Mouse (Mus musculus): ENCODE results near the gene Smarca5. TPM values are rescaled to one million over a fixed set of nuclear protein-coding genes. Genes with fewer than 3 reads are reported as not detected.
"Not testable (repeated sequence)": the region's sequence is repeated elsewhere in the genome, so short reads cannot be mapped to it uniquely, and the experiment has no call there.

Smarca5 gene
- polyA plus RNA-seq (2016; fragmentation: Nextera tagmentation; extraction: Ambion mirVana), result 106 and 107 TPM in 2 replicates

DNA sequence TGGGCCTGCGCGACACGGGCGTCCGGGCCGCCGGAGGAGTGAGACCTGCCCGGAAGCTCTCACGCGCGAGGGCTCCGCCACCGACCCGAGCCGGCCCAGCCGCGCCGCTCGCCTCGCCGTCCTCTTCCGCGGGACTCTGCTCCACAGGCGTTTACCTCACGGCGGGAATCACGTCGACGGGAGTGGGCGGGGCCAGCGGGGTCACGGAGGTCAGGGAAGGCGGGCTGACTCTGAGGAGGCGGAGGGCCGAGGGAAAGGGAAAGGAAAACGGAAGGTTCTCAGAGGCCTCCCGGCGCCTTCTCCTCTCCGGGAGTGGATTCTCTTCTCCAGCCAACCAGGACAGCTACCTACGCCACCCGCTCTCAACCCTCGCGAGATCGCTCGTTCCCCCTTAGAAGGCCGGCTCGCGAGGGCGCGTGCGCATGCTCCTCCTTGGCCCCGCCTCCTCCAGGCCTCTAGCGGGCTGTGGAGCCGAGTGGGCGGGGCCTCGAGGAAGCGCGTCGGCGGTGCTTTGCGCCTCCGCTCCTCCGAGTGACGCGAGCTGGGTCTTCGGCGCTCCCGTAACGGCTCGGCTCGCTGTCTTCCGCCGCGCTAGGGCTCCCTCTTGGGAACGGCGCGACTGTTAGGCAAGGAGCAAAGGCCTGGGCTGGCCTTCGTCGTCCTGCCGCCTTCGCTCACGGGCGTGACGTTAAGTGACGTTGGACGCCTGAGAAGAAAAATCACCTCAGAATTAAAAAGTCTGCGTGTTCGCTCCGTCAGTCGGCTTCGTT lies at the start of gene Smarca5:
TSS of gene Smarca5 (minus strand) at position 343 of the 770 bp plus-strand sequence.
- peak; percentile 91 for DNase-seq (ENCODE audit: low spot score)
- Histone ChIP-seq H3K36me3 (replicated peaks) (peaks cover 21% of the 10 kb centered on the region), H3K4me3 (peak within 1 kb of the TSS; percentile 87), H3K27ac (replicated peaks) (peak within 1 kb of the TSS; percentile 97)
- not testable (repeated sequence) for H3K9me3 ChIP-seq; H3K4me1 ChIP-seq; H3K27me3 ChIP-seq (replicated peaks; ENCODE audit: low read depth, poor library complexity, severe bottlenecking)
- 1% methylated on average over 91 of the region's 91 CpGs for WGBS

DNA sequence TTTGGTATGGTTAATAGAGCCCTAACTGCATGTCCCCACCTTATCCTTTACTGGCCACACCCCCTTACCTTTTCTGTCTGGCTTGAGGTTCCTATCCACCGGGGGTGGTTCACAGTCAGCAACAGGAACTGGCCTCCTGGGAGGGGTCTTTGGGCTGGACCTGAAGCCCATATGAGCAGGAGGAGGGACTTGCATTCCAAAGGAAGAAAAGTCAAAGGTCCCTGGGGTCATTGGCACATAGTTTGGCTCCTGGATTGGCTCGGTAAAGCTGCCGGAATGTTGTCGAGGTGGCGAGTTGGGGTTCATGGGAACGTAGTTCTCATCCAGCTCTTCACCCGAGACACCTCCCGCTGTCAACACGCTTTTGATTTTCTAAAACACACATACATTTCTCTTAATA lies 45.3 kb upstream of the Smarca5 start:
- H3K36me3 ChIP-seq (replicated peaks), result peaks cover 58% of the 10 kb centered on the region
- DNase-seq (ENCODE audit: low spot score), result no peak
- H3K4me1 ChIP-seq, result no peaks in the 10 kb centered on the region
- WGBS, result 89% methylated on average over 9 of the region's 9 CpGs
- no peaks in the 10 kb centered on the region for H3K27me3 ChIP-seq (replicated peaks; ENCODE audit: low read depth, poor library complexity, severe bottlenecking)
- no peak overlapping the region for H3K4me3 ChIP-seq
- H3K27ac ChIP-seq (replicated peaks), result no peak overlapping the region
- H3K9me3 ChIP-seq, result no peaks in the 10 kb centered on the region

DNA sequence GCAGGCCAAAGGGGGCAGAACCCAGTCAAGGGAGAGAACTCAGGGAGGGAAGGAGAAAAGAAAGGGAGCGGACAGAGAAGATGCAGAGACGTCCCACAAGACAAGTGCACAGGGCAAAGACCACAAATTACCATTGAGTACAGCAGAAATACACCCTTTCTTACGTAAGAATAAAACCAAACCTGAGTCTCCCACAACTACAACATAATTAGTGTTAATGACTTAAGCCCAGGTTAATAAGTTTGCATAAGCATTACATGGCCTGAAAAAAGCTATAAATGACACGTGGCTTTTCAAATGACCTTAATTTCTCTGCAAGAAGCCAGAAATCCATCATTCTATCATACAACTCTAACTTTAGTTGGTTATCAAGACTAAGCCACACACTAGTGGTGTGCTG lies 44.0 kb upstream of the Smarca5 start:
- Histone ChIP-seq H3K9me3 (no peaks in the 10 kb centered on the region), H3K27me3 (replicated peaks; ENCODE audit: low read depth, poor library complexity, severe bottlenecking) (no peaks in the 10 kb centered on the region), H3K36me3 (replicated peaks) (peaks cover 62% of the 10 kb centered on the region), H3K4me3 (no peak overlapping the region), H3K27ac (replicated peaks) (no peak overlapping the region), H3K4me1 (no peaks in the 10 kb centered on the region)
- no peak for DNase-seq (ENCODE audit: low spot score)
- whole genome bisulfite sequencing, result 83% methylated on average over 4 of the region's 4 CpGs

DNA sequence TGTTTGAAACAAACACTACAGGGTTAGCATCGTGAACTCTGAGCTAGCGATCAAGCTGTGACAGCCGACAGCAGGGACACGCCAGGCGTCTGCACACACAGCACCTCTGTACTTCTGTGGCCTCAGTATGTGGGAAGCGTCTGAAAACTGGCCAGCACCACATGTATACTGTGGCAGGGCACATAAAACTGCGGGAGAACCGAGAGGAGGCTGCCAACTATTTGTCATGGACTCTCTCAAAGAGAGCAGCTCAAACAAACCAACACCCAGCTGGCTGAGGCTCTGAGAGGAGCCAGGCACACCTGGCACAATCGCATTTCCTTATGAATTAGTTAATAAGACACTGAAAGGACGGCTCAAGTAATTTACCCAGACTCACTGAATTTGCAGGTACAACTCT lies 42.0 kb upstream of the Smarca5 start:
- no peaks in the 10 kb centered on the region for H3K27me3 ChIP-seq (replicated peaks; ENCODE audit: low read depth, poor library complexity, severe bottlenecking)
- H3K4me1 ChIP-seq, result no peaks in the 10 kb centered on the region
- H3K4me3 ChIP-seq, result no peak overlapping the region
- no peak for DNase-seq (ENCODE audit: low spot score)
- no peaks in the 10 kb centered on the region for H3K9me3 ChIP-seq
- 83% methylated on average over 10 of the region's 10 CpGs for WGBS
- no peak overlapping the region for H3K27ac ChIP-seq (replicated peaks)
- H3K36me3 ChIP-seq (replicated peaks), result peaks cover 75% of the 10 kb centered on the region

DNA sequence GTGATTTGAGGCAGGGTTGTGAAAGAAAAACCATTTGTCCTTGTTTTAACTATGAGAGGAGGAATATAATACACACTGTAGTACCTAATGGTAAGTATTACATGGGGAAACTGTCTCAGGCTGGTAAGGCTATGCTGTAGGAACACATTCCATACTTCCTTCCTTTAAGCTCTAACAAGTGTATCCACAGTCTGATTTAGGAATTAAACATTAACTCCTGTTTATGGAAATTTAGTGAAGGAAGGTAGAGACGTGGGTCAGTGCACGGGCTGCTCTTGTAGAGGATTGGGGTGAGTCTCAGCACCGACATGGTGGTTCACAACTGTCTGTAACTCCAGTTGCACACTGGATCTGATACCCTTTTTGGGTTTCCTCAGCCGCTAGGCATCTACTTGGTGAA lies 41.0 kb upstream of the Smarca5 start:
- H3K9me3 ChIP-seq, result no peaks in the 10 kb centered on the region
- H3K27ac ChIP-seq (replicated peaks), result no peak overlapping the region
- H3K27me3 ChIP-seq (replicated peaks; ENCODE audit: low read depth, poor library complexity, severe bottlenecking), result no peaks in the 10 kb centered on the region
- H3K4me3 ChIP-seq, result no peak overlapping the region
- peaks cover 71% of the 10 kb centered on the region for H3K36me3 ChIP-seq (replicated peaks)
- WGBS, result 92% methylated on average over 4 of the region's 4 CpGs
- no peak for DNase-seq (ENCODE audit: low spot score)
- no peaks in the 10 kb centered on the region for H3K4me1 ChIP-seq

DNA sequence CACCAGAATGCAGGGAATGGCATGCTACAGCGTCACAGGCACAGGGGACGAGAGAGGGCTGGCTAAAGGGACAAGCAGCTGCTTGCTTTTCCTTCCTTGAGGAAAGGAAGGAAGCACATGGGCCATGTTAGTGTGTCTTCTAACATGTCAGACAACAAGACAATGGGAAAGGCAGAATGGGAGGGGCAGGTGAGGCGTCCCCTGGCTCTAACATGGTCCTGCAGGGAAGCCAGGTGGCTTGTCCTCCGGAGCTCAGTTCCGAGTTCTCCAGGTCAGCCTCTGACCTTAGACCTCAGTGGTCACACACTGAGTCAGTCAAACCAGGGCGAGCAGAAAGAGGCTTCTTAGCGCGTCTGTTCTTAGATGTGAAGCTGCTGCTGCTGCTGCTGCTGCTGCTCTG lies 37.1 kb upstream of the Smarca5 start:
- DNase-seq (ENCODE audit: low spot score), result no peak
- WGBS, result 63% methylated on average over 8 of the region's 8 CpGs
- Histone ChIP-seq H3K4me3 (no peak overlapping the region), H3K4me1 (no peaks in the 10 kb centered on the region), H3K9me3 (no peaks in the 10 kb centered on the region), H3K36me3 (replicated peaks) (peaks cover 58% of the 10 kb centered on the region), H3K27ac (replicated peaks) (no peak overlapping the region), H3K27me3 (replicated peaks; ENCODE audit: low read depth, poor library complexity, severe bottlenecking) (no peaks in the 10 kb centered on the region)

DNA sequence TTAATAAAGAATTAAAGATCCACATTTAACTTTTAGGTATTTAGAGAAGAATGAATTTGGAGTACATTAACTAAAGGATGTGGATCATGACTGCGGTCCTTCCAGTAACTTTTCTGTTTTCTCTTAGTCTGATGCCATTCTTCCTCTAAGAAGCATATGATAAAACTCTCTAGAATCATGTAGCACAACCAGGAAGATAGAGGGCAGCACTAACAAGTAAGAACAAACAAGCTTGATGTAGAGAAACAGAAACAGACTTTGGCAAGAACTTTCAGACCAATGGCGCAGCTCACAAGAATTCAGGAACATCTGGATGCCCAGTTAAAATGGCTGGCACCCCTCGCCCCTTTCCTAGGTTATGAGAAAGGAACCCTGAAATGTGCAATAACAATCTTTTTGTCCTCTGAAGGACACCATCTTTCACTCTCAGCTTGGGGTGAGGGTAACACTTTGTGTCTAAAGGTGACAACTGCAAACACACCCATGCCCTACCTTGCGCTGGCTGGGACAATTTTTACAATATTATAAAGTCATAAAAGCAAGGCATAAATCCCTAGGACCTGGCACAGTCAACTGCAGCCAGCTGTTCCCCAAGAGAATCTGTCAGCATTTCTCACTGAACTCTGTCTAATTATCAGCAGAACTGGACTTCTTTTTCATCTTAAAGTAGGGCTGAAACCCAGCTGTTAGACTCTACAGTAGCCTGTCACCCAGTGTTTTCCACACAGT lies 33.6 kb upstream of the Smarca5 start:
- H3K27ac ChIP-seq (replicated peaks), result no peak overlapping the region
- no peaks in the 10 kb centered on the region for H3K9me3 ChIP-seq
- whole genome bisulfite sequencing, result 91% methylated on average over 4 of the region's 4 CpGs
- no peaks in the 10 kb centered on the region for H3K27me3 ChIP-seq (replicated peaks; ENCODE audit: low read depth, poor library complexity, severe bottlenecking)
- DNase-seq (ENCODE audit: low spot score), result no peak
- no peaks in the 10 kb centered on the region for H3K4me1 ChIP-seq
- no peak overlapping the region for H3K4me3 ChIP-seq
- peaks cover 72% of the 10 kb centered on the region for H3K36me3 ChIP-seq (replicated peaks)

DNA sequence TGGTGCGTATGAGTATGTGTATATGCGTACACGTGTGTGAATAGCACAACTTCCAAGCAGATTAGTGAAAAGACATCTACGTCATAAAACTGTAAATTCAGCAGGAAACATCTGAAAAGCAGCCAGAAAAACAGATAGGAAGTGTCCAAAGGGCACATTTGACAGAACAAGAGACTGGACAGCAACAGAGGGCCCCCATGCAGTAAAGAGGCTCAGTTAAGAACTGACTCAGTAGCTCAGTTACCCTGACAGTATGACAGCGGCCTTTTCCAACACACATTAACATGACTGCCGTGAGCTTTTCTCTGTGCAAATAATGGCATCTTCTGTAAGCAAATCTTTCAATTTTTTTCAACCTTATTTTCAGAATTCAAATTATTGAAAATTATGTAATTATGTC lies 29.2 kb upstream of the Smarca5 start:
- H3K27ac ChIP-seq (replicated peaks), result no peak overlapping the region
- H3K27me3 ChIP-seq (replicated peaks; ENCODE audit: low read depth, poor library complexity, severe bottlenecking), result no peaks in the 10 kb centered on the region
- H3K36me3 ChIP-seq (replicated peaks), result peaks cover 74% of the 10 kb centered on the region
- no peak for DNase-seq (ENCODE audit: low spot score)
- no peaks in the 10 kb centered on the region for H3K9me3 ChIP-seq
- no peaks in the 10 kb centered on the region for H3K4me1 ChIP-seq
- no peak overlapping the region for H3K4me3 ChIP-seq
- 93% methylated on average over 6 of the region's 6 CpGs for WGBS

DNA sequence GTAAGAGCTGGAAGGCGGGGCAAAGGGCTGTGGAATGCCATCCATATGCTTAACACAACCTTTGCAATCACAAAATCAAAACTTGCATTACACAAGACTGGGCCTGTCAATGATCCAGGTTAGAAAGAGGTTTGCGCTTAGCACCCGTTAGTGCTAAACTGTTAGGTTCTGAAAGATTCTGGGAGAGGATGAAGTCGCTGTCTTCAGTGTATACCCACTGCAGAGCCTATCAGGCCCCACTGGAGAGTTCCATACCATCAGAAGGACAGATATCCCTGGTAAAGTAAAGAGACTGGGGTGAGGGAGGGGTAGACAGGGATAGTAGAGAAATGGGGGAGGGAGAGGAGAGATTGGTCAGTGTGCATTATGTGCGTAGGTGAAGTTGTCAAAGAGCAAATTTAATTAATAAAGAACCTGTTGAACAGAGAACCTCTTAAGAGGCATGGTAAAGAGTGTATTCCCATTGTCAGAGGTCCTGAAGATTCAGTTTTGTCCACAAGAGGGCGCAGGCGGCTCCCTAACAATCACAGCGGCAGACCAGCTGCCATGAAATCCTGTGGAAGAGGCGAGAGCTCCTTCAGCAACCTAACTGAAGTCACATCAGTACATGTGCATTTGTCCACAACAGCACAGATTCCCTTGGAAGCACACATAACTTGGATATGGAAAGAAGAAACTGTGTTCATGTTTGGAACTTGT lies 13.9 kb upstream of the Smarca5 start:
- 32% methylated on average over 9 of the region's 9 CpGs for WGBS
- no peak overlapping the region for H3K4me3 ChIP-seq

DNA sequence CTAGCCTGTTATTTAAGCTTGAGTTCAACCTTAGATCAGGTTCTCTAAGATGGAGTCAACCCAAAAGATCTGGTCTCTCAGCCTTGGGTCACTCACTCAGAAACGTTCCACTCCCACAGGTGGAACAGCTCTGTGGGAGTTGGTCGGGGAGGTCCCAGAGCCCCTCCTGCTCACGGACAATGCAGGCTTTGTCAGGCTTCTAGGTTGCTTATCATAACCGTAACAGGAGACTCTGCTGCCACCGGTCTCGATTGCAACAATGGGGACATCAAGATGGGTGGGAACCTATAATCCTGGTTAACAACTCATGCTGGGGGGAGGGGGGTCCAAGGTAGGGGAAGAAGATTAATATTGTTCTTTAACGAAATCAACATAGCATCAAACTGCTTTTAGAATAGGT lies 13.1 kb upstream of the Smarca5 start:
- Histone ChIP-seq H3K27ac (replicated peaks) (no peak overlapping the region), H3K27me3 (replicated peaks; ENCODE audit: low read depth, poor library complexity, severe bottlenecking) (no peaks in the 10 kb centered on the region), H3K4me1 (no peaks in the 10 kb centered on the region), H3K9me3 (no peaks in the 10 kb centered on the region), H3K36me3 (replicated peaks) (no peaks in the 10 kb centered on the region), H3K4me3 (no peak overlapping the region)
- WGBS, result 61% methylated on average over 7 of the region's 7 CpGs
- no peak for DNase-seq (ENCODE audit: low spot score)

More for the DNA sequence above, 13.9 kb upstream of the Smarca5 start:
- H3K27ac ChIP-seq (replicated peaks), result no peak overlapping the region
- no peaks in the 10 kb centered on the region for H3K4me1 ChIP-seq
- no peaks in the 10 kb centered on the region for H3K9me3 ChIP-seq
- H3K36me3 ChIP-seq (replicated peaks), result no peaks in the 10 kb centered on the region
- H3K27me3 ChIP-seq (replicated peaks; ENCODE audit: low read depth, poor library complexity, severe bottlenecking), result no peaks in the 10 kb centered on the region
- DNase-seq (ENCODE audit: low spot score), result peak; percentile 84

DNA sequence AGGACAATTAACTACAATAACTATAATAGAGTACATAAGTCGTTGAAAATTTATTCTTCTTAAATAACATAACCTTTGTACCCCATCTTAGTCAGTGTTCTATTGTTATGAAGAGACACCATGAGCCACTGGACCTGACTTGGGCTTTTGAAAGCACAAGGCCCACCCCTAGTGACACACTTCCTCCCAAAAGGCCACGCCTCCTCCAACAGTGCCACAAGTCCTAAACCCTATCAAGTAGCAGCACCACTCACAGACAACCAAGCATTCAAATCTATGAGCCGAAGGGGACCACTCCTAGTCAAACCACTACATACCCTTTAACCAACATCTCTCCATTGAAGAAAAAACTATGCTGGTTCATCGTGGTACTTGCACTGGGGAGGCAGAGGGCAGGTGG lies 9.8 kb upstream of the Smarca5 start:
- H3K27ac ChIP-seq (replicated peaks), result no peak overlapping the region
- WGBS, result 86% methylated on average over 4 of the region's 4 CpGs
- no peaks in the 10 kb centered on the region for H3K4me1 ChIP-seq
- no peak overlapping the region for H3K4me3 ChIP-seq
- no peaks in the 10 kb centered on the region for H3K9me3 ChIP-seq
- no peaks in the 10 kb centered on the region for H3K36me3 ChIP-seq (replicated peaks)
- DNase-seq (ENCODE audit: low spot score), result no peak
- no peaks in the 10 kb centered on the region for H3K27me3 ChIP-seq (replicated peaks; ENCODE audit: low read depth, poor library complexity, severe bottlenecking)

DNA sequence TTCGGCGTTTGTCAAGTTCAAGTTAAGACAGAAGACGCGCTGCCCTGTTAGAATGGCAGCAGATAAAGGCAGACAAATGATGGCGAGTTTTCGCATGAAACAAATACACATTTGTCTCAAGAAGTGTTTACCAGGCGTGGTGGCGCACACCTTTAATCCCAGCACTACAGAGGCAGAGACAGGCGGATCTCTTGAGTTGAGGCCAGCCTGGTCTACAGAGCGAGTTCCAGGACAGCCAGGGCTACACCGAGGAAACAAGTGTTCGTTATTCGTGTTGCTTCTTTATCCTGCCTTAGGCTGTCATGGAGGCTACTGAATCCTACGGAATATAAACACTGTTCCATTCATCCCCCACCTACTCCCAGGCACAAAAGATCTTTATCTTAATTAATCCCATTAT lies 635 bp upstream of the Smarca5 start:
- peak overlapping the region; percentile 87 for H3K4me3 ChIP-seq
- 16% methylated on average over 14 of the region's 14 CpGs for WGBS
- DNase-seq (ENCODE audit: low spot score), result no peak
- peaks cover 15% of the 10 kb centered on the region for H3K36me3 ChIP-seq (replicated peaks)
- no peaks in the 10 kb centered on the region for H3K27me3 ChIP-seq (replicated peaks; ENCODE audit: low read depth, poor library complexity, severe bottlenecking)
- H3K27ac ChIP-seq (replicated peaks), result peak overlapping the region; percentile 85
- H3K4me1 ChIP-seq, result peaks cover 10% of the 10 kb centered on the region
- no peaks in the 10 kb centered on the region for H3K9me3 ChIP-seq

All from embryonic facial prominence, embryonic 10.5 days (tissue).